Mouse (Mus musculus) heart, postnatal 4 days (tissue): Measurements from ENCODE around the gene 6820408C15Rik. TPM values are rescaled to one million over a fixed set of nuclear protein-coding genes. Genes with fewer than 3 reads are reported as not detected.

ENCODE experiments used
- DNase-seq: peaks from one replicate; pipeline ENCODE4 v3.0.0; 2021
- total RNA-seq, 2 experiments: library from RNA; stranded (reverse); gene quantifications; 2 replicates each; pipeline ENCODE4 v1.2.3; 2021

Gene 6820408C15Rik
- total RNA-seq = 1 to 10 TPM; 3.8 to 4.0 TPM

DNA sequence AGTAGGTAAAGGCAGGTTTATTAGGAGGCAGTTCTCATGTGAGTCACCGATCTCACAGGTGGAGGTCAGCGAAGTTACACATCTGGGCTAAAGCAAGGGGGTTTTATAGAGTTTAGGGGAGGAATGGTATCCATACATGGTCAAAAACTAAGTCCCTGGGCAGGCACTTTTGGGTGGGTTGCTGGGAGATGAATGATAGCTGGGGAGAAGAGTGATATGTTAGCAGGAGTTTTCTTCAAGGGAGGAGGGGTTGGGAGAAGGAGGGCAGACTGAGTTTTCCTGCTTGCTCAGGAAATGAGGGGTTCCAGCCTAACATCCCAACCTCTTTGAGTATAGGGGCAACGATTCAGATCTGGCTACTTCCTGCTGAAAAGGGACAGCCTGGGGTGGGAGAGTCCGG is at the start of gene 6820408C15Rik:
TSS of gene 6820408C15Rik (plus strand) at position 301 of the 400 bp plus-strand sequence.
- DNase-seq = no peak

DNA sequence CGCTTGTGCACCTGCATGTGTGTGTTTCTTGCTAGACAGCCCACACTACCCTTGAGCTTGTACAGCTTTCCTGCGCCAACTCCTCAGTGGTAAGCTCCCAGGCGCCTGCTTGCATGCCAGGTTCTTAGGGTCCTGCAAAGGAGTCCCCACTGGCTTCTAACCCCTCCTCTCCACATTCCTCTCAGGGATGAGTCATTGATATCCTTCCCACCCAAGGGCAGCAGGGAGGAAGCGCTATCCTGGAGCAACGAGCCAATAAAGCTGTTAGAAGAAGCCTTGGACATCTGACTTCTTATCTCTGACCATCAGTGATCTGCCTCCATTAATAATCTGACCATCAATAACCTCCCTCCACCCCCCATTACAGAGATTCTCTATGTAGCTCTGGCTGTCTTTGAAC is 47.5 kb upstream of the 6820408C15Rik start:
- no peak for DNase-seq

DNA sequence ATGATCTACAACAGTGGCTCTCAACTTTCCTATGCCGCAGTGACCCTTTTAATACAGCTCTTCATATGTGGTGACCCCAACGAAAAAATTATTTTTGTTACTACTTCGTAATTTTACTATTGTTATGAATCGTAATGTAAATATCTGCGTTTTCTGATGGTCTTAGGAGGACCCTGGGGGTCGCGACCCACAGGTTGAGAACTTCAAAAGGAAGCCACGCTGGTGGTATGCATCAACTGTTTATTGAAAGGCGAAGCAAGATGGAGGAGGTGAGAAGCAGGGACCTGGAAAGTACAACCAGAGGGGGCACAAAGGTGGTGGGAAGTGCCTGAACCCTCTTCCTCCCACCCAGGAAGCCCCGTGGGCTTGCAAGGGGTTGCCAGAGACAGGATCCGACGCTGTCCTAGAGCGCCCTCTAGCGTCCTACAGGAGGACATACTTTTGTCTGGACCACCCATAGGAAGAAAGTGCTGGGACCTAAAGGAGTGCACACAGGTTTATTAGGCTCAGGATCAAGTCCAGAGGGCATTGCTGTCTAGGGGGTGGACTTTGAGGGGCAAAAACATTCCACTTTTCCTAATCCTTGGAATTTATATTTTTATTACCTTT is 46.8 kb upstream of the 6820408C15Rik start:
- DNase-seq = peak; percentile 72

DNA sequence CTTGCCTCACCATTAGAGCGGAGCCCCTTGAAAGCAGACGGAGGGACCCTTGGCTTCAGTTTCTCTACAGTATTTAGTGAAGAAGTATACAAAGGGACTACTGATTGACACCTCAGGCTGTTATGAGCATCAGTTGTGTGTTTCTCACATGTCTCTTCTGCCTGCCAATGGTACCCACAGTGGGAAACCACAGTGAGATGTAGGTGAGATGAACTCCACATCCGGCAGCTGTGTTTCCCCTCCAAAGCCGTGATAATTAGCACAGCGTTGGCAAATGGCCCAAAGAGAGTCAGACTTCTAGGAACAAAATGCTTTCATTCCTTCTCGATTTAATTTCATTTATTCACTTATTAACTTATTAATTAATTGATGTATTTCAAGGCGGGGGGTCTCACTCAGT is 43.3 kb upstream of the 6820408C15Rik start:
- DNase-seq = no peak

DNA sequence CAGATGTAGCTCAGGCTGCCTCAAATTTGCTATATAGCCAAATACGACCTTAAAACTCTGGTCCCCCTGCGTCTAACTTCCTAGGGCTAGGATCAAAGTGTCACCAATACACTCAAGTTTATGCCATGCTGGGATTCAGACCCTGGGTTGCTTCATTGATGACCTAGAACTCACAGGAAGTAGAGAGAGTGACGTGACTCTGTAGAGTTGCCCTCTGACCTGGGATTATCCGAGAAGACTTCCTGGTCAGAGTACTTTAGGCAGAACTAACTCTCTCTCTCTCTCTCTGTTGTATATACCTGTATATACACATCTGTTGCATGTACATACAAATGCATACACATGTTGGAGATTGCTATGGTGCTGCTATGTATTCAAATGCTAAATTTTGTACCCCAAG is 42.7 kb upstream of the 6820408C15Rik start:
- DNase-seq = no peak

DNA sequence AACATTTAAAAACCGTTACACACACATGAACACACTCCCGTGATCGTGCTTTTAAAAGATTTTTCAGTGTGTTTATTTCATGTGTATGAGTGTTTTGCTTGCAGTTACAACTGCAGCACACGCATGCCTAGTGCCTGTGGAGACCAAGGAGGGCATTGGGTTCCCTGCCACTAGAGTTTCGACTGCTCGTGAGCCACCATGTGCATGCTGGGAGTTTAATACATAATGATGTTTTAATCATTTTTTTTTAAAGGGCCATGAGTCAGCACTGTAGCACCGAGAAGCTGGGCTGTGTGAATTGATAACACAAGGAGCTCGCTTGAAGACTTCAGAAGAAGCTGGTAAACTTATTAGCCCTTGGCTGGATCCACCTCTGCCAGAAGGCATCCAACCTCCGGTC is 41.8 kb upstream of the 6820408C15Rik start:
- no peak for DNase-seq

DNA sequence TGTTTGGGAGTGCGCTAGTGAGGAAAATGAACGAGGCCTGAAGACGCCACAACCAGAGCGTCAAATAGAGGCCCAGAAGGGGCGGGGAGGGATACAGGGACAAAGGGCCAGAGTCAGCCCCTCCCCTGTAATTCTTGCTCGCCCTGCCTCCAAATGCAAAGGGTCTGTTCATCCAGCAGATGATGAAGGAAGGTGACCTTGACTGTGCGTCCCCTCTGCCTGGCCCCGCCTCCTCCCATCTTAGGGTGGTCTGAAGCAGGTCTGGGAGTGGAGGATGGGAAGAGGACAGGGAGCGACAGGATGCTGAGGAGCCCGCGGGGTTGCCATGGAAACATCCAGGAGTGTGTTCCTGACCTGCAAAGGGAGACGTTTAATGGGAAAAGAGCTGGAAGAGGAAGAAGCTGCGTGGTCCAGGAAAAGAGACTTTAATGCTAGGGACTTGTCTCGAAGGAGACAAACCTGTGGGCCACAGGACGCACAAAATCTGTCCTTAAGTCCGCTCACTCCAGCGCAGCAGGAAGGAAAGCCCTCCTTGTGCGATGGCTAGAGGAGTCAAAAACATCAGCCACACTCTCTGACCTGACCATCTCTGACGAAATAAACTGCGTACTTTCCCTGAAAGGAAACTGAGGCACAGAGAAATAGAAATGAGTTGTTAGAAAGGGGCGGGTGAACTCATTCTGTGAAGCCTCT is 39.6 kb upstream of the 6820408C15Rik start:
- no peak for DNase-seq

DNA sequence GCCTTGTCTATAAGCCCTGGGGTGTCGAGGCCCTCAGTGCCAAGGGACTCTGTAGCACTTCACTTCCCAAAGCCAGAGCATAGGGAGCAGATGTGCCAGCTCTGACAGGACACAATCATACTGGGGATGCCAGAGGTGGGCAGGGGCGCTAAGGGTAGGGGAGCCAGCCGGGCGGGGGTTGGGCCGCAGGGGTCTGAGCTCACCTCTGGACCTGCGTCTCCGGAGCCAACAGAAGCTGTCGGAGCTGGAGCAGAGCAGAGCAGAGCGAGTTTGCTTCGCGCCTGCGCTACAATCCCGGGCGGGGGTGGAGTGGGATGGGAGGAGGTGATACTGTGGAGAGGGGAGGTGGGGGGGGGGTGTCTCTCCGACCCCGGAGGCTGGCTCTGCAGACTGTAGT is 39.0 kb upstream of the 6820408C15Rik start, which contains the start of gene Nrsn2:
TSS of gene Nrsn2 (minus strand) at position 294 of the 397 bp plus-strand sequence.
- DNase-seq = no peak

DNA sequence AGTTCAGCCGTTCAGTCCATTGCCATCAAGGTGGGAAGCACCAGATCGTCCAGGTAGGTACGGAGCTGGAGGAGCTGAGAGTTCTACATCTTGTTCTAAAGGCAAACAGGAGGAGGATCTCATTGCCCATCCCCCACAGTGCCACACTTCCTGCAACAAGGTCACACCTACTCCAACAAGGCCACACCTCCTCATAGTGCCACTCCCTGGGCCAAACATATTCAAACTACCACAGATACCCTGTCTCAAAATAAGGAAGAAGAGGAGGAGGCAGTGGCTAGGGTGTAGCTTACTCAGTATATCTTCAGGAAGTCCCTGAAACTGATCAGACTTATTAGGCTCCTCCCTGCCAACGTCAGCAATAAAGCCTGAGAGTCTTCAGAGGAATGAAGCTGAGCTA is 31.2 kb upstream of the 6820408C15Rik start:
- DNase-seq = no peak

DNA sequence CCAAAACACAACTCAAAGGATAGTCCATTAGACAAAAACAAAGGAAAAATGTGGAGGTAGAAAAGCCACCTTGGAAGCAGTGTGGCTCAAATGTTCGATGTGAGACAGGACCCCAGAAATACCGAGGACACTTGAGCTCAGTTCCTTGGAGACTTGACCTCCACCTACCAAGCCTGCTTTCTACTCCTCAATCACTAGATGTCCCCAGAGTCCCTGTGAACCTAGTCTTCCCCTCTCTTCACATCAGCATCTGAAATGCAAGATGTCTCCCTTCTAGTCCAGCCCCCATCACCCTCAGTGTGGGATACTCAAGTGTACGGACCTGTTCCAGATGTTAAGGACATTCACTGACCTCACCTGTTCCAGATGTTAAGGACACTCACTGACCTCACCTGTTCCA is 22.6 kb upstream of the 6820408C15Rik start:
- peak; percentile 60 for DNase-seq

DNA sequence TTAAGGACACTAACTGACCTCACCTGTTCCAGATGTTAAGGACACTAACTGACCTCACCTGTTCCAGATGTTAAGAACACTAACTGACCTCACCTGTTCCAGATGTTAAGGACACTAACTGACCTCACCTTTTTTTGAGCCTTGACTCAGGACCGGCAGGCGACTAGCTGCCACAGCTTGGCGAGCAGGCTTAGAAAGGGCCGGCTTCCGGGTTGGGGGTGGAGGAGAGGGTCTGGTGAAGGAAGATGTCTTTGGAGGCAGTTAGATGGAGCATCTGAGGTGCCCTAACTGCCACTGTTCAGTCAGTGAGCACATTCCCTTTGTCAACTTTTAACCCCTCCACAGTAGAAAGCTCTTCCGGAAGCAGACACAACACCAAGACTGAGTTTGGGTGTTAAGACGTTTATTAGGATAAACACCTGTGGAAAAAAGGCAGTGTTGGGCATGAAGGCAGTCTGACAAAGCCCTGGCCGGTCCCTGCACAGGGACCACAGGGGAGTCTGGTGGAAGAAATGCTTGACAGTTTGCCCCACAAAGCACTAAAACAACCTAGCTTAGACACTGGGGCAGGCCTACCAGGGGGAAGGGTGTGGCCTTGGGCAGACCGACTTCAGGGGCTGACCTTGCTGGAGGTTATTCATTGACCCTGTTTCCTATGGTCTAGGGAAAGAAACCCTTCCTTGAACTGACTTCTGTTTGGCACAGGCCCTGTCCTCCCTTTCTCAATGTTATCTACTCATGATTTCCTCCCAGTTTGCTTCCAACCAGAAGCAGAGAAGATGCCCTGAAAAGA is 22.0 kb upstream of the 6820408C15Rik start:
- no peak for DNase-seq

DNA sequence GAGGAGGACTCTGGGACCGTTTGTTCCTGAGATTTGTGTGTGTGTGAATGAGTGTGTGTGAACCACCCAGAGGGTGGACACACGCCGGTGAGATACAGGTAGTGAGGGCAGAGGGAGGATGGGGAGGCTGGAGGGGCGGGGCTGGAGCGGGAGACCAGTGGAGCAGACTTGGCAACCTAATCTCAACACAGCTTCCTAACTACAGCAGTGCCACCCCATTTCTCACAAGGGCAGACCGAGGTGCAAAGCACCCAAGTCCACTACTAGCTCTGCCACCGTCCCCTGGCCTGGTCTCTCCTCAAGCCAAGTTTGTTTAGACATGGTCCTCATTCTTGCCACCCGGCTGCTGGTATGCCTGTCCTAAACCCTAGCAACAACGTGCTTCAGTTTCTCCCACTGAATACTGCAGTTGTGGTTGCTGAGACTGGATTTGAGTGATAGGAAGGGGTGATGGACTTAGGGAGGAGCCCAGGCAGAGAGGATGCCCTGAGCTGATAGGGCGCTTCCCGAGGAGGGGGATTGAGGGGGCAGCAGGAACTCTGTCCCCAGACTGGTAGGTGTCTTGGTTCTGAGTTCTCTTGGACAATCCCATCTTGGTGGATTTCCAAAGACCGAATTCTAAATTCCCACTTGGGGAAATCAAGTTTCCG is 20.0 kb upstream of the 6820408C15Rik start:
- no peak for DNase-seq

DNA sequence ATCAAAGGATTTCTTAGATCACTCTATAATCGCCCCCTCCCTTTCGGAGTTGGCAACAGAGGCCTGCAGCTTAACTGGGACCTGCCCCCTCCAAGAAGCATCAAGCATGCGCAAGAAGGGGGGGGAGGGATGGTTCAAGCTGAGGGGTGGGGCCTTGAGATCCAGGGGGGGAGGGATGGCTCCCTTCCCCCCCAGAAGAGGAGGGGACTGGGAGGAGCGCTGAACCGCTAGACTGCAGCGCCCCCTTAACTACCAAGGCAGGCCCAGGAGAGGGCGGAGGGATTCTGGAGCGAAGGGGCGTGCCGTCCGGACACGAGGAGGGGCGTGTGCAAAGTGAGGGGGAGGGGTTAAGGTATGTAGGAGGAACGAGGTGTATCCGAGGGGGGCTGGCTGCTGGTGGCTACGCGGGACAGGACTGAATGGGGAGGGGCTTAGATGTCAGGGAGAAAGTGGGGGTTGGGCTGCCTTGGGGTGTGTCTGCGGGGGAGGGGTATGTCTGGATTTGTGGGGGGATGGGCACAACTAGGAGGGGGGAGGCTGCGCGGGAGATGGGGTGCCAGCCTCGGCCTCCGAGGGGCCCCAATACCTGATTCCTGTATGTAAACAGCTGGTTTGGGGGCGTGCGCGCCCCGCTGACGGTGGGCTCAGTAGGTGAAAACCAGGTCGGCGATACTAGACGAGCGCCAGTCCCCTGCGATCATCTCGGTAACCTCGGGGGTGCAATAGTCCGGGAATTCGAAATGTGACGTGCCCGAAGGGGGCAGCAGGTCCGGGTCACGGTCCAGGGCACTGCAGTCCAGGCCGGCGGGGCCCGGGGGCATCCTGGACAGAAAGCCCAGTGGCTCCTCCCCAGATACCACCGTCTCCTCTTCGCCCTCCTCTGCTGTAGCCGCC is 19.0 kb upstream of the 6820408C15Rik start:
- peak; percentile 94 for DNase-seq

DNA sequence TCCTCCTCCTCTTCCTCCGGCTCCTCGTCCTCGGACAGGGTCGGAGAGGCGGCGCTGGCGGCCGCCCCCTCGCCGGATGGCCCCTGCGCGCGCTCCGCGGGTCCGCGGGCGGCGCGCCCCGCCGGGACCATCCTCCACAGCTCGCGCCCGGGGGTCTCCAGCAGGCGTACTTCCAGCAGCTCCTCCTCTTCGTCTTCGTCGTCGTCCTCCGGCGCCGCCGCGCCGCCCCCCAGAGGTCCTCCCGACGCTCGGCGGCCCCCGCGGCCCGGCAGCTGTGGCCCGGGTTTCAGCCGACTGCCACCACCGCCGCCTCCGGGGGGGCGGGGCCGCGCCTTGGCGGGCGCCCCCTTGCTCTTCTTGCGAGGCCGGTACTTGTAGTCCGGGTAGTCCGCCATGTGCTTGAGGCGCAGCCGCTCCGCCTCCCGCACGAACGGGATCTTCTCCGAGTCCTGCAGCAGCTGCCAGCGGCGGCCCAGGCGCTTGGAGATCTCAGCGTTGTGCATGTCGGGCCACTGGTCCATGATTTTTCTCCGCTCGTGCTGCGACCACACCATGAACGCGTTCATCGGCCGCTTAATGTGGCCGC is 18.3 kb upstream of the 6820408C15Rik start:
- DNase-seq = peak; percentile 89

DNA sequence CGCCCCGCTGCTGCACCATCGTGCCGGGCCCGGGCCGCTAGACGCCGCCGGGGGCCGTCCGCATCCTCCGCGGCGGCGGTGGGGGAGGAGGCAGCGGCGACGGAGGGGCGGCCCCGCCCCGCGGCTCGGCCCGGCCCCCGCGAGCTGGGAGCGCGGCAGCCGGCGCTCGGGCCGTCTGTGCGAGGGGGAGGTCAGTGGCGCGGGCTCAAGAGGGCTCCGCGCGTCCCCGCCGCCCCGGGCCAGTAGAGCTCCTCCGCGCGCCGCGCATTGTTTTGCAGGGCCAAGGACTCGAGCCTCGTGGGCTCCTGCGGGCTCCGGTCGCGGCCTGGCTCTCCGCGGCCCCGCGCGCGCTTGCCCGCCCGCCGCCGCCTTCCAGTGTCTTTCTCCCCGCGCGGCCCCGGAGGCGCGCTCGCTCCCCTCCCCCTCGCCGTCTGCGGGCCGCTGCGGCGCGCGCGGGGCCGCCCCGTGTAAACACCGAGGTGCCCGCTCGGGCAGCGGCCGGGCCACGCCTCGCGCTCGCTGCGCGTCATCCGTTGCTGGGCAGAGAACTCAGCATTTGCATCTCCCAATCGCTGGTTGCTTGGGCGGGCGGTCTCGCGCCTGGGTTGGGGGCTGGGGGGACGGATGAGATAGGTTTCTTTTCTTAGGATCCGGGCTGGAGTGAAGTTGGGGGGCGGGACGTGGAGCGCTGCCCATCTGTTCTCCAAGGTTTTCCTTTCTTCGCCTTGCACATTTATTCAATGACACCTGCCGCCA is 17.5 kb upstream of the 6820408C15Rik start, which contains the start of gene Sox12:
TSS of gene Sox12 (minus strand) at position 384 of the 756 bp plus-strand sequence.
- DNase-seq = peak; percentile 100

DNA sequence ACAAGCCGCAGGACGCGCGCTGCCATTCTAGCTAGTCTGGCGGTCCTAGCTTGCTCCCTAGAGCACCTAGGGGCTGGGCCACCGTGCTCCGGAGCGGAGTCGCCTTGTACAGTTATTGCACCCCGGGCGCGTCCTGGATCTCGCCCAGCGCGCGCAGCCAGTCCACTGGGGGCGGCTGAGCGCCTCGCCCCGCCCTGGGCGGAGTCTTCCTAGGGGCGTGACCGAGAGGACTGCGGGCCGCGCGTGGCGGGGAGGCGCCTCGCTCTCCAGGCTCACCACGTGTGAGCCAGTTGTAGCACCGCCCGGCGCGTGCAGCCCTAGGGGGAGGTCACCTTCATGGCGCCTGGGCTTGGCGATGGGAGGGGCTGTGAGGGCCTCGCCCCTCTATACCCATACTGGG is 16.7 kb upstream of the 6820408C15Rik start:
- peak; percentile 98 for DNase-seq

DNA sequence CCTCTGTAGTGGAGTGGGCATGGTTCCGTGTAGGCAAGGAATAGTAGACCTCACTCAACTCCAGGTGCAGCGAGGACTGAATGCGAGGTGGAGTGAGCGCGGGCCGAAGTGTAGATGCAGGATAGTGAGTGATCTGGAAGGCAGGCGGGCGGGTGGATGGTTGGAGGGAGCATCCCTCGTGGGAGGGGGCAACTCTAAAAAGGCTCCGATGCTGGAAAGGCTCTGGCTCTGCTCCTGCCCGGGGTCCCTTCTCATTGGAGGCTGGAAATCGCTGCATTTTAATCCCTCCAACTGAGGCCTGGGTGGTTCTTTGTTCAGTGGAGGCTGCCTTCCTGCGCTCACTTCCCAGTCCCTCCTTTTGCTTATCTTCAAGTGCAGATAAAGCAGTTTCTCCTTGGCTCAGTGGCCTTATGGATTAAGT is 16.3 kb upstream of the 6820408C15Rik start:
- DNase-seq = no peak

DNA sequence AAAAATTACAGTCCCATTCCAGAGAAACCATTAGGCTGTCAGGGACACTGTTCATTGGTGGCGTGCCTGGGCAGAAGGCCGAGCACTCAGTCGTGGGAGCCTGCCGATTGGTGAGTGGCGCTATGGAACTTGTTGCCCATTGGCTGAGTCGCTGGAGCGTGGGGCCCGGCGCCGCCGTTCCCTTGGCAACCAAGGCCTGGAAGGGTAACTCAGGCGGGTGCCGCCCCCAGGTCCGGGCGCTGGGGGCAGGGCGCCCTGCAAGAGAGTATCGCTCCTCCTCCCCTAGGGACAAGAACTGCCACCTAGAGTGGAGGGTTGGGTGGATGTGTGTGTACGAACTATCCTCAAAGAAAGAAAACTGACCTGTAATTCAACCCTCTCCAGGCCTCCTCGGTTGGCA is 9.3 kb upstream of the 6820408C15Rik start:
- DNase-seq = peak; percentile 96

DNA sequence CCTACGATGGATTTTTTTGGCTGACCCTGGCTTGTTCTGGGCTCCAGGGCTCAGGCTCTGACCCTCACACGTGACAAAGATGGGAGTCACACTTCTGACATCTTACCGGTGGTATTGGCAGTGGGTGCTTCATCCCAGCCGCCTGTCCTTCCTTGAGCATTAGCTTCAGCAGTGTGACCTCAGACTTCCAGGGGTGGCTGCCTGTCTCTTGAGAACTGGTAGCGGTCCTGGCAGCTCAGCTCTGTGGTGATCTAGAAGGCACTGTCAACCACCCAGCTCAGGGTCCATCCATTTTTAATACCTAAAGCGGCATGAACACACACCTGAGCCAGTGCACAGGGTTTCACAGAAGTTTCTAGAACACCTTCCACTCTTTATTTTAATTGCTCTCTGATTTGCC is 5.6 kb upstream of the 6820408C15Rik start:
- DNase-seq = no peak

DNA sequence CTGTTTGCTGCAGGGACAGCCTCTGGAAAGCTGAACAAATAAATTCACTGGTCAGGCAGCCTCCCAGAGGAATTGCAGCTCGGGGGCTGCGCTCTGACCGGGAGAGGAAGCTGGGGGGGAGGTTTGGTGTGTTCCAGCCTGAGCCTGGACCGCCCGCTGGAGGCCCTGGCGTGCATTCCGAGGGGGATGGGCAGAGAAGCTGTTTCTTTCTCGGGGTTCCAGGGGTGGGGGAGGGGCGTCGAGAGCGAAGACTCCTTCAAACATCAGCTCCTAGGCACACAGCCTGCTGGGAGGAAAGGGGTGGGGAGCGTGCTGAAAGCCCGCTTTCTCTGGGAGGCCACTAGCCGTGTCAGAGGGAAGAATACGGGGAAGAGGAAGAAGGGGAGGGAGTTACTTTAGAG is 4.4 kb upstream of the 6820408C15Rik start:
- peak; percentile 93 for DNase-seq

DNA sequence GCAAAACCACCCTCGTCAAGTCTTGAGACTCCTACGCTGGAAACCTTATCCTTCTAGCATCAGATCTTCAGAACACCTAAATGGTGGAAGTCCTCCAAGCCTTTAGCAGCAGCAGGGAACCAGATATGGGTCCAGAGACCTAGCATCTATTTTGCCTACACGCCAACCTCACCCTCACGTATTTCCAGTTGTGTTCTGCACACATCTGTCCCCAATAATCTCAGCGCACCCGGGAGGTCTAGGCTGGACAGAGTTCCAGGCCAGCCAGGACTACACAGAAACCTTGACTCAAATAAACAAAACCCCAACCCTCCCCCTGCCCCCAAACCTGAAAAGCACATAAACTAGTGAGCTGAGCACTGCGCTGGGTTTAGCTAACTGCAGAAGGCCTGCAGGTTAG is 3.9 kb upstream of the 6820408C15Rik start:
- no peak for DNase-seq
